Mouse (Mus musculus) gastrocnemius, postnatal 10 days (tissue): ENCODE results near the gene Adarb2. TPM values are rescaled to one million over a fixed set of nuclear protein-coding genes. Genes with fewer than 3 reads are reported as not detected.

Experiments
- DNase-seq: peaks from one replicate; pipeline ENCODE4 v3.0.0; 2021; ENCODE audit warnings: mixed read lengths
- long read RNA-seq, 2 experiments: library from polyadenylated mRNA; stranded (forward); transcript quantifications; one replicate each; pipeline ENCODE4 v2.0.0; 2021
- total RNA-seq, 2 experiments: library from RNA; stranded (reverse); gene quantifications; 2 replicates each; pipeline ENCODE4 v1.2.3; 2021

Gene Adarb2
- total RNA-seq: under 1 TPM; 0.21 to 0.61 TPM
- long read RNA-seq, experiment 1: 0 reads
- long read RNA-seq, experiment 2: 0 reads

DNA sequence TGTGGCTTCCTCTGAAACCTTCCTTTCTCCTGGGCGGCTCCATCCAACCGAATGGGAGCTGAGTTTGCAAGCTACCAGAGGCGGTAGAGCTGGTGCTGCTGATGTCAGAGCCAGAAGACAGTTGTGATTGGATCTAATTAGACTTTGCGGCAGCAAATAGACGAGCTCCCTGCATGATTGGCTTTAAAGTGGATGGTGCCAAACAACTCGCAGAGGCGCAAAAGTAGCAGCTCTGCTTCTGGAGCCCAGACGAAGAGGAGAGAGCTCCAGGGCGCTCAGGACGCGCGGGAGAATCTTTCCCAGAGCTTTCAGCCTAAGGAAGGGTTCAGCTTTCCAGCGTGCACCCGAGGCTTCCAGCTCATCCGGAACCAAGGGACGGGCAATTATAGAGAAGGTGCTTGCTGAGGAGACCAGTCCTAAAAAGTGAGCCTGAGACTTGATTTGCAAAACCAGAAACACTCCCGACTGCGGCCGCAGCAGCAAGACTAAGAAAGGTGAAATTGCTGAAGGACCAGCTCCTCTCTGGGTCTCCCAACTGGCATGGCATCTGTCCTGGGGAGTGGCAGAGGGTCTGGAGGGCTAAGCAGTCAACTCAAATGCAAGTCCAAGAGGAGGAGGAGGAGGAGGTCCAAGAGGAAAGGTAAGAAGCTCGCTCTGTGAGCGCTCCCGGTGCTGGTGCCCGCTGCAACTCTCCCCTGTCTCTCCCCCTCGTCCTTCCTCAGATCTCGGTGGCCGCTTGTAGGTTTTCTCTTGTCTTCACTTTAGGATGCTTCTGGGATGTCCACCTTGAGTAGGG, at the start of gene Adarb2:
Adarb2 (plus strand) TSS at position 186 of the 796 bp plus-strand sequence.
- DNase-seq: peak; percentile 6

DNA sequence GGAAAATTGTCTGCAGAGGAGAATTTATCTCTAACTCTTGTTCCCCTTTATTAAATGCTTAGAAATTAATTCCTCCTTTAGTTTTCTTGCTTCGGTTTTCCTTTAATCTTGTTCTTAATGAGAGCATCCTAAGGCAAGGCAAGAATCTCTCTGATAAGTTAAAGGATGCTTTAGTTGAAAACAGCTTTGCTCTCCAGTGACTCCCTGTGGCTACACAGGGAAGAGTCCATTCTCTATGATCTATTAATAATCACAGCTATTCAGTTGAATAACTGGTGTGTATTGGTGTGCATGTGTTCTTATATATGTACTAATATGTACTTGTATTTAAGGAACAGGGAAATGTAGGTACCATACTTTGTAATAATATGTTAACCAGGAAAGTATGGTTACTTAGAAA, 28.9 kb upstream of the Adarb2 start:
- no peak for DNase-seq

- no peak for DNase-seq
Observed at GRCm38 (mm10) chr13:8191977-8192376, 10.7 kb upstream of the Adarb2 start.

DNA sequence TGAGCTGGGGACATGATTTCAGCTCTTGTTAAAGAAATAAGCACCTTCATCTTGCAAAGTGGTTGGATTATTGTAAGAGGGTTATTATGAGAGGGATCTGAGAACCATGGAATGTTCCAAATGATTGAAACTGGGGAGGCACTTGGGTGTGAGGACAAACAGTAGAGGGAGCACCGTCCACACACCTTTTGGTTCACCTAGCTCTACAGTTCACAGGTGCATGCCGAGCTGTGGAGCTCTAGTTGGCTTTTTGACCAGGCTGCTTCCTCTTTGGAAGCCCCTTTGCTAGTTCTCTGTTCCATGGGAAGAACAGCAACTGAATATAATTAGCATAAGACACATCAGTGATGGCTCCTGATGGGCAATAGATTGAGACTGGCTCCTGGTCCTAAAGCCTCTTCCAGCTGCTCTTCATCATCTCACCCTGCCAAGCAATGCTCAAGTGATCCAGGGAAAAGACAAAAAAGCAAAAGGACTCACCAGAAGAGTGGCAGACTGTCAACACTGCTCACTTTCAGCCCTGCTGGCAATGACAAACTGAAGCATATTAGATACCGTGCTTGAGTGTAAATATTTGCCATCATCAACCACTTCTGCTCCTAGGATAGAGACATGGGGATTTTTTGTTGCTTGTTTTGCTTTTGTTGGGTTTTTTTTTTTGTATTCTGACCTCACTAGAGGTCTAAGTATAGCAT, 3.3 kb upstream of the Adarb2 start:
- DNase-seq: no peak

DNA sequence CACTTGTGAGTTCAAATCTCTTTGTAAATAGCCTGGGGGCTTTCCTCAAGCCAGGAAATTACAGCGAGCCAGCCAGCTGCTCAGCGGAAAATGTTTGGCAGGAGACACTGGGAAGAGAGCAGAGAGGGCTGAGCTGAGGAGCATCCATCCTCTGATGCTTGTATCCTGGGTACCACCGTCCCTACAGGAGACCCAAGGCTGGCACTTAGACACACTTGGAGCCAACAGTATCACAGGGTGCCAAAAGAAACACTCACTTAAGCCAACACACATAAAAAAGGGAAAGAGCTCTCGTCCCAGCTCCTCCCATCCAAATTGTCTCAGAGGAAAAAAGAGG, 779 bp downstream of the Adarb2 start:
- no peak for DNase-seq

DNA sequence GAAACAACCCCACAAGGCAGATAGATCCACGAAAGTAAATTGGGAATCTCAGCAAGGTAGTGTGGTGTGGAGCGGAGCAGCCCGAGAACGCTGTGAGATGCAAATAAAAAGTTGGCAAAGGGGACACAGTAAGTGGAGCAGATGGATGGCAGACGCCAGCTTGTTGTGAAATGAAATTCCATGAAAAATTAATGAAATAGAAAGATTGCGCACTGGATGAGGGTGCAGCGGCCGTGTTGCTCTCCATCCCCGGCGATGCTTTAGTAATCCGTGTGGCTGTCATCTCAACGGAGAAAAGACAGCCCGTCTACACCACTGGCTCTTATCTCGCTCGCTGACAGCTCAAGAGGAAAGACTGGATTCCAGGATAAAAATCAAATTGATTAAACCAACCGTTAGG, 4.7 kb downstream of the Adarb2 start:
- no peak for DNase-seq

GRCm38 (mm10) chr13:8210776-8211175, 8.1 kb downstream of the Adarb2 start:
- DNase-seq: no peak

DNA sequence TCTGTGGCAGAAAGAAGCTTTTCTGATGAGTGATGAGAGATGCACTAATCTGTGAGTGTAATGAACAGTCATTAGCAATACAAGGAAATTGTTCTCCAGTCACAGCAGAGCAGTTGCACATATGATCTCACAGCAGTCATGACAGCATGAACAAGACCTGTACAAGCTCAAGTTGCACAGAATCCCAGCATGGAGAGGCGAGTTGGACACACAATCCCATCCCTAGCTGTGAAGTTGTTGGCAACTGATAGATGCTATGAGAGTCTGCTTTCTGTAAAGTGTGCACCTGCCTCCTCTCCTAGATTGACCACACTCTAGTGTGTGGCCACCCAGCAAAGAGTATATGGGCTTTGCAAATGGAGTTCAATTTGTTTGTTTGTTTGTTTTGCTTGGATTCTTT, 36.2 kb downstream of the Adarb2 start:
- DNase-seq: no peak

- DNase-seq: no peak
Observed at GRCm38 (mm10) chr13:8248016-8248667, 45.5 kb downstream of the Adarb2 start.

DNA sequence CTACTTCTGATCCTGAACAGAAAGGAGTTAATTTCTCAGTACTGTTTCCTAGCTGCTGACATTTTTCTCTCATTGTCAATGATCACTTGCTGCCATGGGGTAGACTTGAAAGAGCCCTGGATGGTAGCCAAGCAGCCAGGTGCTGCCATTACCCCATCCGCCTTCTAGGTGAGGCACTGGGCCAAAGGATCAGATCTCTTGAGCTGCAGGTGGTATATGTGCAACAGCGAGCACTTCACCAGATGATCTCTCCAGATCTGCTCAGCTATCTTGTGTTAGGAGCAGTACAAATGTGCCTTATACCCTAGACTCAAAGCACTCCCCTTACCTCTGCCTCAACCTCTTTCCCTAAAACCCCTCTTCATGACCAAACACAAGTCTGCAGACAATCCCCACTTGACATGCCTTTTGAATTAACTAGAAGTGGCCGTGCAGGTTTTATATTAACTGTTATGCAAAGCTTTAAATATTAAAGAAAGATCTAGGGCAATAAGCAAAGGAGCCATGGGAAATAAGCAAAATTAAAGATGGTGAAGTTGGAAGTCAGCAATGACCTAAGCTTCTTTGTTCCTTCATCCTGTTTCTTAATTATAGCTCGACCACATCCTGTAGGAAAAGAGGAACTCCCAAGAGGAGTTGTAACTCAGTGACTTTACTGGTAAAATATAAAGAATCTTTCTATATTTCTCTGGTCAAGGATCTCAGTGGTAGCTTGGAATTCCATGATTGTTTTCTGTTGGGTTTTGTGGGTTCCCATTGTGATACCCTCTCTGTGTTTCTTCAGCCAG, 69.7 kb downstream of the Adarb2 start:
- no peak for DNase-seq

- DNase-seq: no peak
Observed at GRCm38 (mm10) chr13:8283116-8283515, 80.5 kb downstream of the Adarb2 start.

DNA sequence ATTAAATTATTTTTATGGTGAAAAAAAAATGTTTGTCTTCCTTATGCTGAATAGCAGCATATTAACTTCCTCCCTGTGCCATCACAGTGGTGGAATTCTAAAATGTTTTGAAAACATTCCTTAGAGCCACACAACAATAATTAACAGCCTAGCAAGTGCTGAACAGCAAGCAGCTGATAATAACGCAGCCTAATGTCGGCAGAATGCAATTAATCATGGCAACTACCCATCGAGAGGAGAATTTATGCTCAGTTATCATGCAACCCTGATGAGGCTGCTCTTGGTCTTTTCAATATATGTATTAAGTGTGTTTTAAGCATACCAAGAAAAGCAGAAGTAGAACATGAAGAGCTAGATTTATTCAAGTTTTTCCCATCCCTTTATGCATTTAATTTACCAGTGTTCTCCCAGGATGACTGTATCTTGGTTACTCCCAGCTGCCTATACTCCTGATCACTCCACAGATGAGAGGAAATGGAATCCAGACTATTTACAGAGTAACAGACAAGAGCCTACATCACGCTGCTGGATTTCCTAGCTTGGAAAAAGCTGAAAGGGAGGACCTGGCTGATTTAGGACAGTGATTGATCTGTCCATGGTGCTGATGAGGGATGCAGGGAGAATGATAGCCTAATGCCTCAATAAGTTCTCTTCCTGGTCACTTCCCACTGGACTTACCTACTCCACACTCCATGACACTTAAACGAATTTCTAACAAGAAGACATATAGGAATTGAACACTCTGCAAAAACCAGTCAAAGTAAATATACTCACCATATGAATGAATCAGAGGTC, 113.9 kb downstream of the Adarb2 start:
- no peak for DNase-seq

DNA sequence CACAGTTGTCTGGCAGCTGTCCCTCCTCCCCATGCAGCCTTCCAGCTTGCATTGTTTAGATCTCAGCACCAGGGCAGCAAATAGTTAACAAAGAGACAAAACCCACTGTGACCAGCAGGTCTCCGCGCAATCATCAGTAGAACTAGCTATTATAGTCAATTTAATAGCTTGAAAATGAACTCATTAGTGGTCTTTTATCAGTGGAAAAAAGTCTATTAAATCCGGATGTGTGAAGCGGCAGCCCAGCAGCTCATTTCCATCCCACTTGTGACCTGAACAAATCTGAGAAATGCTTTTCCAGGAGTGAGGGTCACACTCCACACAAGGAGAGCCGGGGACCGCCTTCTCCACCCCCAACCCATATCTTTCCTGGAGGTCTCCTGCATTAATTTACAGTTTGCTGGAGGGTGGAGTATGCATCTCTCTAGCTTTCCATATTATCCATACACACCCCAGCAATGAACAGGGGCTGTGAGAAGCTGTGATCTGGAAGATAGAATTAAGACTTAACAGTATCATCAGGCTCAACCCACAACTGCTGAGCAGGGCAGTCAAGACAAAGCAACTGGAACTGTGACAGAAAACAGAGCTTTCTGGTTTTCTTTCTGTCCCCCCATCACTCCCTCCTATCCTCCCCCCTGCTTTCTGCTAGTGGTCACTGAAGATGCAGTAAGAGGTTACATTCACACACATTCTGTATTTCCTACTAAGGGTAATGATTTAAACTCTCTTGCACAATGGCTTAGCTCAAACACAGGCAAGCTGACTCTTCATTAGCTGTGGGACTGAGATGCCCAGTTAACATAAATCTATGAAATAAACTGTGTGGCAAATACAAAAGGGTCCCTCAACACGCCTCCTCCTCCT, 131.2 kb downstream of the Adarb2 start:
- DNase-seq: no peak

DNA sequence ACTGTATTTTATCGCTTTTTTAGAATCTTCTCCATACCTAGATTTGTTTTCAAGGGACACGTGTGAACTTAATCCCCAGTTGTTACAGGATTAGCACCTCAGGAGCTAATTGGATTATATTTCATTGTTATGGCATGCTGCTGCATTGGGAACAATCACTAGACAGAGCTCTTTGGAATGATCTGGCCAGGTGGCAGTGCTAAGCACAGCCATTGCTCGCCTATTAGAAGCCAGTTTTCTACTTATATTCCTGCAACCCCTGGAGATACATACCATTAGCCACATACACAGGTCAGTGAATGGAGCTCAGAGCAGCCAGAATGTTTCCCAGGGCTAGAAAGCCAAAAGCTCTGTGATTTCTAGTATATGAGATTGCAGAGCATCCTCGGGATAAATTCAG, 131.9 kb downstream of the Adarb2 start:
- DNase-seq: no peak

GRCm38 (mm10) chr13:8341086-8341807, 138.6 kb downstream of the Adarb2 start:
- no peak for DNase-seq

DNA sequence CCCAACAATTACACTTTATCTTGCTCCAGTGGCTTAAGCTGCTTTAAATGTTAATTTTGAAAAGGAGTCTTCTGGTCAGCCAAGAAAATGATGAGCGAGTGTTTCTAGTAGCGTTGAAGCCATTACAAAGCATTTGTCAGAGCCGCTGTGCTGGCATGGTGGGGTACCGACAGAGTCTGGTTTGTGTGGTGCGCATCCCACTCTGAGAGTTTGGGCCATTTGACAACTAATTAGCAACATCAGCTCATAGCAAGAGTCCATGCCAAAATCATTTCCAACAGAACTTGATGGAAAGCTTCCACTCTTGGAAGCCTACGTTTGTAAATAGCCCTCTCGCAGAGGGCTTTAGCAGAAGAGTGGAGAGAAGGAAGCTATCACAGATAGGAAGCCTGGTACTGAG, 144.5 kb downstream of the Adarb2 start:
- DNase-seq: no peak

- no peak for DNase-seq
Observed at GRCm38 (mm10) chr13:8352341-8352740, 149.7 kb downstream of the Adarb2 start.

- DNase-seq: no peak
Observed at GRCm38 (mm10) chr13:8352952-8353351, 150.3 kb downstream of the Adarb2 start.

GRCm38 (mm10) chr13:8365523-8365922, 162.9 kb downstream of the Adarb2 start:
- no peak for DNase-seq

DNA sequence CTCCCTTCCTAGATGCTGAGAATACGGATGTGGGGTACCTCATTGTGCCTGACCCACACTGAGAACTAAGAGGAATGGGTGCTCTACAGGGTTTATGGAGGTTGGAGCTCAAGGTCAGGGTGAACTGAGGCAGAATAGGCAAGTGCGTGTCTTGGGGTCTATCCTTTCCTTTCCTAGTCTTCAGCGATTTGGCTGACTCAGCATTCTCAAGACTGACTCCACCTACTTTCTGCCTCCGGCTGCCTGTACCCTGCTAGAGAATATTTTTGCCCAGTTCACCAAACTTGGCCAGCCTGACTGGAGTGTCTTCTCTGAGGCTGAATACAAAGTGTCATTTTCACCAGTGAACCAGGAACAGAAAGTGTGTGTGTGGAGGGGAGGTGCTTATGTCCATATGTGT, 163.4 kb downstream of the Adarb2 start:
- no peak for DNase-seq
